Mouse (Mus musculus) stomach, postnatal 0 days (tissue): ENCODE measurements at regions not wholly inside any gene's neighbourhood (a gene's known extent, or its start where the extent isn't known, plus 50 kb on each side); places are given as distances from the start of the nearest gene placed in this dataset.

ENCODE experiments used
- ATAC-seq: fragments of 200-750 bp; cut with Nextera tagmentation; 2 replicates; pipeline ENCODE4 v1.8.0; 2017; ENCODE audit not compliant: low FRiP score, low TSS enrichment
- DNase-seq: peaks from one replicate; pipeline ENCODE4 v3.0.0-alpha.2; 2016; ENCODE audit warnings: low spot score
- H3K27ac ChIP-seq: fragments of 300-500 bp; sonication (generic); replicated peaks from 2 replicates; pipeline ENCODE4 v1.5.1; 2014; ENCODE audit warnings: mild to moderate bottlenecking, control low read depth
- H3K27me3 ChIP-seq: fragments of 300-500 bp; sonication (generic); 2 replicates; pipeline ENCODE4 v1.6.1; 2014; ENCODE audit warnings: low read length; ENCODE audit not compliant: control insufficient read depth, insufficient read depth
- H3K36me3 ChIP-seq: fragments of 300-500 bp; sonication (generic); 2 replicates; pipeline ENCODE4 v1.6.1; 2014; ENCODE audit warnings: low read length, mixed read lengths; ENCODE audit not compliant: control insufficient read depth, insufficient read depth
- H3K4me1 ChIP-seq: fragments of 300-500 bp; sonication (generic); replicated peaks from 2 replicates; pipeline ENCODE4 v1.6.1; 2014; ENCODE audit warnings: antibody characterized with exemption; ENCODE audit not compliant: control insufficient read depth, insufficient read depth
- H3K4me2 ChIP-seq: fragments of 300-500 bp; sonication (generic); replicated peaks from 2 replicates; pipeline ENCODE4 v1.6.1; 2014; ENCODE audit warnings: low read depth, mild to moderate bottlenecking, control low read depth, moderate library complexity
- H3K4me3 ChIP-seq: fragments of 300-500 bp; sonication (generic); 2 replicates; pipeline ENCODE4 v1.5.1; 2014; ENCODE audit warnings: low read depth, low read length, control low read depth
- H3K9ac ChIP-seq: fragments of 300-500 bp; sonication (generic); 2 replicates; pipeline ENCODE4 v1.6.1; 2014; ENCODE audit warnings: mild to moderate bottlenecking, low read length, control low read depth, mixed read lengths
- H3K9me3 ChIP-seq: fragments of 300-500 bp; sonication (generic); 2 replicates; pipeline ENCODE4 v1.6.1; 2016; ENCODE audit warnings: low read length; ENCODE audit not compliant: control insufficient read depth
- CTCF ChIP-seq: IDR thresholded peaks from 2 replicates; pipeline ENCODE4 v1.5.1; 2016; ENCODE audit warnings: antibody characterized with exemption, low read depth, mild to moderate bottlenecking, moderate library complexity
- EP300 ChIP-seq: optimal IDR thresholded peaks from 2 replicates; pipeline ENCODE3; 2016; ENCODE audit warnings: antibody characterized with exemption
- WGBS: fragments of 180-500 bp; shearing (Covaris S2); extraction: QIAGEN DNeasy Blood & Tissue Kit; methylation state at CpG from one replicate; pipeline ENCODE4 v1.1.7; 2014; 5-methylcytosine and 5-hydroxymethylcytosine counted together

DNA sequence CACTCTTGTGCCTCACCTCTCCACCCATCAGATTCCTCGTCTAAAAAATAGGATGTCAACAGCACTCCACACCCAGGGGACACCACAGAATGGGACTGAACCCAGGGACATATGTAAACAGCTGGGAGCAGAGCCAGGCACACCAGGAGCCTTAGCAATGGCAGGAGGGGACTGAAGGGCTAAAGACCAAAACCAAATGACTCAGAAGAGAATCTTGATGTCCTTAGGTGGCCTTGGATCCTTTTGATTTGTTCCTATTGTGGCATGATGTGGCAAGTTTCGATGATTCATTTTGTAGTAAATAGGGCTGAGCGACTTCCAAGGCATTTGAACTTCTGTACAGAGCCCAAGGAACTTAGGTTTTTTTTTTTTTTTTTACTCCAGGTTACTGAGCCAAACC is 233.4 kb downstream of the Snx10 start:
- H3K36me3 ChIP-seq, result no peaks in the 10 kb centered on the region
- H3K4me1 ChIP-seq, result no peaks in the 10 kb centered on the region
- no peaks in the 10 kb centered on the region for H3K27me3 ChIP-seq
- TF ChIP-seq EP300 (no peak), CTCF (no peak)
- DNase-seq (no peak), ATAC-seq (no peak)
- H3K4me2 ChIP-seq, result no peak overlapping the region
- no peak overlapping the region for H3K27ac ChIP-seq
- no peak overlapping the region for H3K9ac ChIP-seq
- no peak overlapping the region for H3K4me3 ChIP-seq
- H3K9me3 ChIP-seq, result no peaks in the 10 kb centered on the region
- 68% methylated on average over 3 of the region's 3 CpGs for WGBS

DNA sequence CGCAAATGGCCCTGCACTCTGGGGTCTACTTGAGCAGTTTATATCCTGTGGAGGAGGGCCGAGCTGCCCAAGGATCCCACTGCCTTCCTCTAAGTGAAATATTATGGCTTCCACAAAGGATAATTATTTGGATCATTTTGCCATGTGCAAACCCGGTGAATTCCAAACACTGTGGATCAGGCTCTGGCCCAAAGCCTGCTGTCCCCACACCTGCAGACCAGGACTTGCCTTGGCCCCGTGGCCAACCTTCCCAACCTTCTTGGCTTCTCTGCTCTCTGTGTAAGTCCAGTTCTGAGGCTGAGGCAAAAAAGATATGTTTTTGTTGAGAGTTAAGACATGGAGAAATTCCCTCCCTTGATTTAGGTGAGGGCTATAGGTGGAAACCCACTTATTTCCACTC is 234.0 kb downstream of the Snx10 start:
- no peaks in the 10 kb centered on the region for H3K27me3 ChIP-seq
- no peaks in the 10 kb centered on the region for H3K4me1 ChIP-seq
- ATAC-seq, result no peak
- DNase-seq, result no peak
- H3K9ac ChIP-seq, result no peak overlapping the region
- no peaks in the 10 kb centered on the region for H3K36me3 ChIP-seq
- TF ChIP-seq CTCF, result no peak
- no peak for TF ChIP-seq EP300
- no peak overlapping the region for H3K4me2 ChIP-seq
- H3K9me3 ChIP-seq, result no peaks in the 10 kb centered on the region
- H3K27ac ChIP-seq, result no peak overlapping the region
- WGBS, result 76% methylated on average over 4 of the region's 4 CpGs
- H3K4me3 ChIP-seq, result no peak overlapping the region

DNA sequence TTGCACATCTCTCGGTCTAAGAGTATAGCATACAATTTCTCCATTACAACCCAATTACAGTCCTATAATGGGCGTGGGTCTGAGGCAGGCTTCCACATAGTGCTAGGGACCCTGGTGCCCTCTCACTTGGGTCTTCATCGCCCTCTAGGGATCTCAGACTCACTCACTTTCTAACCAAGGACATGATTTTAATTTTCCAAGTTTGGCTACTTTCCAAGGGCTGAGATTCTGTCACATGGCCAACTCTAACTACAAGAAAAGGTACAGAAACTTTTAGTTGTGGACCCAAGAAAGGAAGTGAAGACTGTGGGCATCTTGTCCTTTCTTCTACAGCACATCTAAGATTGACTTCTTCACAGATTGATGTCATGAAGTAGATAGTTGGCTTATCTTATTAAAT is 235.1 kb downstream of the Snx10 start:
- Histone ChIP-seq H3K36me3 (no peaks in the 10 kb centered on the region), H3K27ac (no peak overlapping the region), H3K4me3 (no peak overlapping the region), H3K27me3 (no peaks in the 10 kb centered on the region), H3K4me1 (no peaks in the 10 kb centered on the region), H3K9ac (no peak overlapping the region), H3K9me3 (no peaks in the 10 kb centered on the region), H3K4me2 (no peak overlapping the region)
- no peak for TF ChIP-seq EP300
- TF ChIP-seq CTCF, result no peak
- ATAC-seq, result no peak
- DNase-seq, result no peak
- 81% methylated on average over 3 of the region's 3 CpGs for WGBS

DNA sequence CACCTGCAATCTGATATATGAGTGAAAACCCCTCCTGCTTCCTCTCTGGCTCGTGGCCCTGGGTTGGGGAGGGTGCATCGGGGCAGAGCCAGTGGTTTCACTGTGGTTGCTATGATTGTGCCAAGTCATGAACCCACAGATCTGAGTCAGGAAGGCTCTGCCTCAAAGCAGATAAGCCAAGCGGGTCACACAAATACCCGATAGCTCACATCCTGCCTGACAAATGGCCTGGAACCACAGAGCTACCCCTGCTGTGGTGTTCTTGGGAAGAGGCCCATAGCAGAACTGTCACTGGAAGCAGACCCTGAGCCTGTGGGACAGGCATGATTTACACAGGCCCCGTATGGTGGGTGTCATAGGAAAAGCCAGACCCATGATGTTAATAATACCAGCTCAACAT is 236.7 kb downstream of the Snx10 start:
- no peaks in the 10 kb centered on the region for H3K9me3 ChIP-seq
- H3K4me2 ChIP-seq, result no peak overlapping the region
- DNase-seq (no peak), ATAC-seq (no peak)
- no peak overlapping the region for H3K27ac ChIP-seq
- WGBS, result 66% methylated on average over 5 of the region's 5 CpGs
- no peak overlapping the region for H3K4me3 ChIP-seq
- TF ChIP-seq CTCF, result no peak
- TF ChIP-seq EP300, result no peak
- H3K9ac ChIP-seq, result no peak overlapping the region
- no peaks in the 10 kb centered on the region for H3K4me1 ChIP-seq
- no peaks in the 10 kb centered on the region for H3K27me3 ChIP-seq
- H3K36me3 ChIP-seq, result no peaks in the 10 kb centered on the region

DNA sequence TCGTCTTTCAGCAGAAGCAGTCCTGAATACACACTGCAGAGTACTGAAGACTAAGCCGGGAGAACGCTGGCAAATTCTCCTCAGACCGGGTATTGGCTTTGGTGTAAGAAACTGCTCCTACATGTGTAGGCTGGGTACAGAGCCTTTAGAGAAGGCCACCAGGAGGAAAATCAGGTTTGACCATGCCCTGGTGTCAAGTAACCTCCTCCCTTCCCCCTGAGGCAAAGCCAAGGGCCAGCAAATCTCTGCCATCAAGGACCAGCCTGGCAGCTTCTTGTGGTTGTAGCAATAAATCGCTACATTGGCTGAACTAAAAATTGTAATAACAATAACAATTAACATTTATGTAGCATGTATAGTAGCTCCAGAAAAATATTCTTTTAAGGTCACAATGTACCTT is 237.8 kb downstream of the Snx10 start:
- ATAC-seq (no peak), DNase-seq (no peak)
- Histone ChIP-seq H3K27ac (no peak overlapping the region), H3K4me1 (no peaks in the 10 kb centered on the region), H3K27me3 (no peaks in the 10 kb centered on the region), H3K4me2 (no peak overlapping the region), H3K9me3 (no peaks in the 10 kb centered on the region), H3K4me3 (no peak overlapping the region), H3K36me3 (no peaks in the 10 kb centered on the region), H3K9ac (no peak overlapping the region)
- whole genome bisulfite sequencing, result 61% methylated on average over 5 of the region's 5 CpGs
- no peak for TF ChIP-seq EP300
- TF ChIP-seq CTCF, result no peak

DNA sequence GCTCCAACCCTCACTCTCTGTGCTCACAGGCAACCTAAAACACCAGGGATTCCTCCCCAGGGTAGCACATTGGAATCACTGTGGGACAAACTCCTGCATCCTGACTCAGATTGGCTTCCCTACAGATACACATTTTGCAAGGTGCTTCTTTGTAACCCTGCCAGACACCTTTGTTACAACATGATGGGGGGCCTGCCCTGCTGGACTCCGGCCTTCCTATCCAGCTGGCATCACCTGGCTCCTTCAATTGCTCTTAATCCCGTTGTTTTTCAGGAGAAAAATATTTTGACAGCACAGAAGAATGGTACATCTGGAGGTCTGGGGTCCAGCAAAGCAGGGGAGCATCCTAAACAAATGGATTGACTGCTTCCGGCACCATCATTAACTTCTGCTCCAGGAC is 242.8 kb downstream of the Snx10 start:
- TF ChIP-seq EP300 (no peak), CTCF (no peak)
- H3K36me3 ChIP-seq, result no peaks in the 10 kb centered on the region
- DNase-seq (no peak), ATAC-seq (no peak)
- no peak overlapping the region for H3K27ac ChIP-seq
- 44% methylated on average over 3 of the region's 3 CpGs for WGBS
- no peak overlapping the region for H3K9ac ChIP-seq
- H3K27me3 ChIP-seq, result no peaks in the 10 kb centered on the region
- H3K9me3 ChIP-seq, result no peaks in the 10 kb centered on the region
- H3K4me2 ChIP-seq, result no peak overlapping the region
- no peaks in the 10 kb centered on the region for H3K4me1 ChIP-seq
- H3K4me3 ChIP-seq, result no peak overlapping the region
